Mouse (Mus musculus) ZHBTc4 (cell line): ENCODE measurements around the gene Lemd2.
"Not testable (repeated sequence)": the region's sequence is repeated elsewhere in the genome, so short reads cannot be mapped to it uniquely, and the experiment has no call there.

Source experiments
- DNase-seq: peaks from one replicate; pipeline ENCODE4 v3.0.0-alpha.2; 2011; ENCODE audit warnings: low read depth, low spot score

The Lemd2 gene

GRCm38 (mm10) chr17:27204075-27204909 lies at the start of gene Lemd2:
Gene Lemd2 (minus strand): TSS chr17:27204469.
- peak; percentile 97 for DNase-seq

GRCm38 (mm10) chr17:27251150-27251549 lies 46.9 kb upstream of the Lemd2 start:
- no peak for DNase-seq

DNA sequence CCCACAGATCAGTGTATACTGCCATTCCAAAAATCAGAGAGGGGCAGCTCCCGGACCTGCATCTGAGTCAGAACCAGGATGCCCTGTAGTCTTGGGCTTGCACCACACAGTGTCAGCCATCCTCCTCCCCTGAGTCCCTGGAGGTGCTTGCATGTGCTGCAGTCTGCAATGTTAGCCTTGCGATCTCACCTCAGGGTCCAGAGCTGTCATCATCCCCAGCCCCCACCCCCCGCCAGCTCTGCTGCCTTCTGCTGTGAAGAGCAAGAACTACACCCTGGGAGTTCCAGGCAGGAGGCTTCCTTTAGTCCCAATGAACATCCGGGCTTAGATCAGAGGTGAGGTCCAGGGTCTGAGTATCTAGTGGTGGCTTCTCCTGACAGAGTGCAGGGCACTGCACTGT lies 46.2 kb upstream of the Lemd2 start:
- DNase-seq = no peak

GRCm38 (mm10) chr17:27249073-27249472 lies 44.8 kb upstream of the Lemd2 start:
- DNase-seq = no peak

DNA sequence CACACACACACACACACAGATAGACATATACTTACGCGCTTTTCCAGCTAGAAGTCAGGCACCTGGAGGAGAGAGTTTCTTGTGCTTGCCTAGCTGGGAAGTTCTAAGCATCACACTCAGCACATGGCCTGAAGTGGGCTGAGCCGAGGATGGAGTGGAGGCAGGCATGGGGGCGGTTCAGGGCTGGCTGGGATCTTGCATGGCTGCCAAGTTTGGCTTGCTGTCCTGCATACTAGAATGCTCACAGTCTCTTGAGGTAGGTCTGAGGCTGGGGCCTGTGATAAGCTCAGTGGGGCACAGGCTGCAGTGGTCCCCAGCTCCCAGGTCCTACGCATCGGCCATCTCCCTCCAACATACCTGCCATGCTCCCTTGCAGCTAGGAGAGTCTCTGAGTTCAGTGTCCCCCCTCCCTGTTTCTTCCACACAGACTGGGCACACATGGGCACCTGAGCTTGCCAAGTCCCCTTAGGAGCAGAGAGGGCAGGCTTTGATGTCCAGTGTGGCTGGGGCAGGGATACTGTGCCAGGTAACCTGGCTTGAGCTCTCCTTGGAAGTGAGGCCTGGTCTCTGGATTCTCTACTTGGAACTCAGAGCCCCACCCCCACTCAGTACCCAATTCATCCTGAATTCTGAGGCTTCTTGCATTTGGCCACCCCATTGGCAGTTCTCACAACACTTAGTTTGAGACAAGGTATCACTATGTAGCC lies 43.6 kb upstream of the Lemd2 start:
- DNase-seq = no peak

DNA sequence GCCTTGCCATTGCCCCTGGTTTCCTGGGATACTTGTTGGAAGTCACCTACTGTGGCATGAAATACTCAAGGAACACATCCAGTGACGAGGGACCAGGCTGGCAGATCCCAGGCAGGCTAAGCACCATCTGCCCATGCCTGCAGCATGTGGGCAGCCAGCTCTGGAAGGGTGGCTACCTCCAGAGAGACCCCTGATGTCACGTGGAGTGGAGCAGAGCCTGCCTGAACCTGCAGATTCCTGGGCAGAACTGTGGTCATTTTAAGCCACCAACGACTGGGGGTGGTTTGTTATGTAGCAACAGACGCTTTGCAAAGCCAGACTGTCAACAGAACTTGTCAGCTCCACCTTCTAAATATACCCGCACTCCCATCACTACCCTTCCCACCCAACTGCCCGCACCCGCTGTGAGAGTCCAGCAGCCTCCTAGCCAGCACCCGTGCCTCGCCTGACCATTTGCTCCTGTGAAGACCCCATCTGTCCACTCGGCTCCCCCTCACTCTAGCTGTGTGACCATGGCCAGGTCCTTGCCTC lies 41.6 kb upstream of the Lemd2 start:
- no peak for DNase-seq

DNA sequence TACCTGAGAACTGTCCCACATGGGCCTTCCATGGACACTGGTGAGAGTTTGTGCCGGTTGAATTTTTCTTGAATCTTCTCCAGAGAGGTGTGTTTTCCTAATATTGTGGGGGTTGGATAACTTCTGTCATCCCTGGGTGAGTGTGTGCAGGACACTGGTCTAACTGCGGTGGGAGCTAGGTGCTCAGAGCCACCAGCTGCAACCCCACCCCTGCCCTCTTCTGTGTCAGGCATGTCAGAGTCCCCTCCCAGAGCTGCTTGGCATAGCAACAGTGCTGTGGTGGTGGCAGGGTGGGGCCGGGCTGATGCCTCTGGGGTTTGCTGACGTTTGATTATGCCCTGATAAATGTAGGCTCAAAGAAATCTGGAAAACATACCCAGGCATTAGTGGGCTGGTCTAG lies 40.6 kb upstream of the Lemd2 start:
- no peak for DNase-seq

GRCm38 (mm10) chr17:27242194-27243189 lies 38.2 kb upstream of the Lemd2 start:
- peak; percentile 80 for DNase-seq

- DNase-seq = peak; percentile 92
Observed at GRCm38 (mm10) chr17:27240556-27241457, 36.5 kb upstream of the Lemd2 start.

DNA sequence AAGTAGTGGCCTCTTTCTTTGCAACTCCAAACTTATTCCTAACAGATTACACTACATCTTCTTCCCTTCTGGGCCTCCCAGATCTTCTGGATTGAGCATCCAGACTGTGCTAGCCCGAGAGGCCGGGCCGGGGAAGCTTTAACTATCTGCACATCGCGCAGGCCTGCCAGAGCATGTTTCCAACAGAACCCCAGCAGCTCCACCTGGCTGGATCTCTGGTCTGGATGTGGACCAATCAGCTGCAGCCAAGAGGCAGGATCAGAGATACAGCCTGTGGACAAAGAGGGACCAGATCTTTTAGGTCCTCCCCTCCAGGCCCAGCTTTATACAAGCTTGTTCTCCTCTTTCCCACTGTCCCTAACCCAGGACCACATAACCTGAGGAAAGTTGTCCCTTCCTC lies 35.7 kb upstream of the Lemd2 start:
- DNase-seq = no peak

DNA sequence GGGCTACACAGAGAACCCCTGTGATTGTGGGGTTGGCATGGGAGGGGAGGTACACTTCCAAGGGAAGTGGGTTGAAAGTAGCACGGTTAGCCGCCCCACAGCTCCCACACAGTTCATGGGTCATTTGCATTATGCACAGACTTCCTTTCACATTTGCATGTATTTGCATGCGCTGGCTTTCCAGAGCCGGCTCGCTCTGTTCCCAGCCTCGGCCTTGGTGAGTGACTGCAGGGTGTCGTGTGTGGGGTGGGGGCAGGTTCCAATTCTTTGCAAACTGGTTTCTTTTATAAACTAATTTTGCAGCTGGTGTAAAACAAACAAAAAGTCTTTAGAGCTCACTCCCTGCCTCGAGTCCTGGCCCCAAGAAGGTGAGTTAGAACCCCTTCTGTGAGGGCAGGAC lies 34.4 kb upstream of the Lemd2 start:
- peak; percentile 91 for DNase-seq

- DNase-seq = no peak
Observed at GRCm38 (mm10) chr17:27237731-27238130, 33.5 kb upstream of the Lemd2 start.

DNA sequence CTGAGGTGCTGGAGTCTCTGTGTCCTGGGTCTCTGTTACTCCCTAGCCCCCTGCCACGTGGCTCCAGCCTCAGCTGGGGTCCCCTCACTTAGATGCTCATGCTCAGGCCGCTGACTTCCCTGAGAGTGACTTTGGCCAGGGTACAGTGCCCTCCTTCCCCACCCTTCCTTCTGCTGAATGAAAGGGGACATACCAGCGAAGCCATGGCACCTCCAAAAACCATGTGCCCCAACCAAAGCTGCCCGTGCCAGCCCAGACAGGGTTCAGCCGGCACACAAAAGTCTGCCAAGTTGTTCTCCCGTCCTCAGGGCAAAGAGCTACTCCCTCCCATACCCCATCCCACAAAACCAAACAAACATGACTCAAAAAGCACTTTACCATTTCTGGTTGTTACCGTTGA lies 29.0 kb upstream of the Lemd2 start:
- DNase-seq = no peak

- DNase-seq = no peak
Observed at GRCm38 (mm10) chr17:27232176-27232575, 27.9 kb upstream of the Lemd2 start.

DNA sequence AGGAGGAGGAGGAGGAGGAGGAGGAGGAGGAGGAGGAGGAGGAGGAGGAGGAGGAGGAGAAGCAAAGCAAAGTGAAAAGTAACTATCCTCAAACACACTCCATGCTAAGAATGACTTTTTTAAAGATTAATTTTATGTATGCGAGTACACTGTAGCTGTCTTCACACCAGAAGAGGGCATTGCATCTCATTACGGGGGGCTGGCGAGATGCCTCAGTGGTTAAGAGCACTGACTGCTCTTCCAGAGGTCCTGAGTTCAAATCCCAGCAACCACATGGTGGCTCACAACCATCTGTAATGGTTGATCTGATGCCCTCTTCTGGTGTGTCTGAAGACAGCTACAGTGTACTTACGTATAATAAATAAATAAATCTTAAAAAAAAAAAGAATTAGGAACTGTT lies 27.3 kb upstream of the Lemd2 start:
- not testable (repeated sequence) for DNase-seq

- no peak for DNase-seq
Observed at GRCm38 (mm10) chr17:27231146-27231503, 26.9 kb upstream of the Lemd2 start.

DNA sequence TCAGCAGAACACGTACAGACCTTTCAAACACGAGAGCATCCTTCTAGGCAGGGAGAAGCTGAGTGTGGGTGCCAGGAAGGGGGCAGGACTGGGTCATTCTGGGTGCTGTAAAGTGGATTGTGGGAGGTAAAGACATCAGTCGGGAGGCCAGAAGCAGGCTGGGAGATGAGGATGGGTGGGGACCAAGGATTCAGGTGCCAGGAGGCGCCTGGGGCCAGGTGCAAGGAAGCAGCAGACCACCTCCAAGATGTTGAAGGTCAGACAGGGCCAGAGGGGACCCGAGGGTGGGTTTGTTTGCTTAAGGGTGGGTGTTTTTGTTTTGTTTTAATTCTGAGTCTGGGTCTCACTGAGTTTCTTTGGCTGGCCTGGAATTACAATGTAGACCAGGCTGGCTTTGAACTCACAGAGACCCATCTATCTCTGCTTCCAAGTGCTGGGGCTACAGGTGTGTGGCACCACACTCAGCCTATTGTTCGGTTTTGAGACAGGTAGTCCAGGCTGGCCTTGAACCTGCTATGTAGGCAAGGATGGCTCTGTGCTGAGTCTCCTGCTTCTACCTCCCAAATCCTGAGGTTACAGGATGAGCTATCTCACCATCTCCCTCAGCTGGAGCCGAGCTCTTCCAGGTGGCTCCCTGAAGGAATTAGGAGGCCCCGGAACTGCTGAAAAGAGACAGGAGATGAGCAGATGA lies 26.3 kb upstream of the Lemd2 start:
- peak; percentile 89 for DNase-seq

GRCm38 (mm10) chr17:27229710-27230454 lies 25.6 kb upstream of the Lemd2 start:
- peak; percentile 96 for DNase-seq

GRCm38 (mm10) chr17:27228216-27228915 lies 24.1 kb upstream of the Lemd2 start:
- DNase-seq = peak; percentile 84
